ENCODE assay signal across 9 mouse cellular contexts in the genomic region with DNA sequence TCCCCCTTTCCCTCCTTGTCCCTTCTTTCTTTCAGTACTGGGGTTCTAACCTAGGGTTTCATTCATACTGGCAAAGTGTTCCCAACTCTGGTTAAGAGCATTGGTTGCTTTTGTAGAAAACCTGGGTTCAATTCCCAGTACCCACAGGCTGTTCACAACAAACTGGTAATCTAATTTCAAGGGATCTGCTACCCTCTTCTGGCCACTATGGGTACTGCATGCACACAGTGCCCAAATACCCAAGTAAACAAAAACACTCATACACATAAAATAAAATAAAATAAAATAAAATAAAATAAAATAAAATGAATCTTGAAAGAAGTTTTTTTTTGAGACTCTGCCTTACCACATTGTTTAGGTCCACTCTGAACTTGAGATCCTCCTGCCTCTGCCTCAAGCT.
DNase-seq lines count a peak whose midpoint lies in the region; ATAC-seq and TF ChIP-seq lines count a peak whose summit lies in the region.
"Had no signal": no experiment of that assay in that cellular context is flagged by ENCODE, and none has a peak within 500 bp of the region (broad histone marks: within the 10 kb centered on the region; RNA-seq: fewer than 3 reads in every experiment).

No protein-coding gene starts in this region.

- H3K4me2 ChIP-seq in kidney, postnatal 0 days (ENCODE audit: low read length) = no peak overlapping the region
- H3K4me2 ChIP-seq in midbrain, embryonic 16.5 days (ENCODE audit: low read length) = no peak overlapping the region
- H3K4me2 ChIP-seq: embryonic facial prominence, embryonic 13.5 days; lung, embryonic 15.5 days had no signal

- H3K27ac ChIP-seq in kidney, postnatal 0 days = no peak overlapping the region
- H3K27ac ChIP-seq in MEL (ENCODE audit: control insufficient read depth, low read depth, low read length) = no peak overlapping the region
- no peak overlapping the region for H3K27ac ChIP-seq in midbrain, embryonic 16.5 days (ENCODE audit: low read length)
- H3K27ac ChIP-seq: embryonic facial prominence, embryonic 13.5 days; lung, embryonic 15.5 days had no signal

- no peak overlapping the region for H3K9ac ChIP-seq in kidney, postnatal 0 days (ENCODE audit: low read depth, low read length)
- no peak overlapping the region for H3K9ac ChIP-seq in MEL (ENCODE audit: control insufficient read depth, low read depth, low read length, poor library complexity, severe bottlenecking)
- no peak overlapping the region for H3K9ac ChIP-seq in midbrain, embryonic 16.5 days (ENCODE audit: low read depth, low read length)
- H3K9ac ChIP-seq: embryonic facial prominence, embryonic 13.5 days; lung, embryonic 15.5 days had no signal

- H3K79me2 ChIP-seq in MEL (ENCODE audit: control insufficient read depth, insufficient read depth, low read length, poor library complexity) = no peaks in the 10 kb centered on the region

- no peak for TF ChIP-seq POLR2A in MEL (IDR thresholded peaks at IDR 0.05; ENCODE audit: control insufficient read depth in 1 of 2, insufficient read depth in 1 of 2, low read depth in 1 of 2, low read length in 2 of 2, poor library complexity in 1 of 2)

- TF ChIP-seq CTCF in kidney, postnatal 0 days (IDR thresholded peaks at IDR 0.05; ENCODE audit: low read depth) = peak; percentile 58
- TF ChIP-seq CTCF in MEL (IDR thresholded peaks at IDR 0.05 in 2 of 3, conservative IDR thresholded peaks at IDR 0.05 in 1 of 3; ENCODE audit: control insufficient read depth in 1 of 3, insufficient read depth in 1 of 3, low read depth in 2 of 3, low read length in 3 of 3, poor library complexity in 1 of 3, severe bottlenecking in 1 of 3) = peak; percentile 25 to 40 (median 37); a peak in 5 of 6 replicates

- no peaks in the 10 kb centered on the region for H3K9me3 ChIP-seq in kidney, postnatal 0 days (replicated peaks; ENCODE audit: low read length)
- H3K9me3 ChIP-seq in MEL (replicated peaks; ENCODE audit: insufficient read depth, low read length) = no peaks in the 10 kb centered on the region
- 0 out of 2 replicates have a peak, but pooled peaks cover 2% of the 10 kb centered on the region for H3K9me3 ChIP-seq in midbrain, embryonic 16.5 days (replicated peaks; ENCODE audit: control insufficient read depth, low read length, poor library complexity, severe bottlenecking)
- H3K9me3 ChIP-seq: lung, embryonic 15.5 days had no signal

- no peak overlapping the region for H3K4me3 ChIP-seq in kidney, postnatal 0 days (replicated peaks; ENCODE audit: low read depth, low read length)
- H3K4me3 ChIP-seq in MEL (ENCODE audit: control insufficient read depth in 1 of 2, insufficient read depth in 1 of 2, low read depth in 2 of 2, low read length in 2 of 2) = no peak overlapping the region
- H3K4me3 ChIP-seq in midbrain, embryonic 16.5 days (ENCODE audit: low read depth, low read length) = no peak overlapping the region
- H3K4me3 ChIP-seq: embryonic facial prominence, embryonic 13.5 days; lung, embryonic 15.5 days had no signal

- peaks cover 10% of the 10 kb centered on the region for H3K4me1 ChIP-seq in kidney, postnatal 0 days (replicated peaks; ENCODE audit: insufficient read depth, low read length)
- H3K4me1 ChIP-seq in MEL (ENCODE audit: control insufficient read depth in 1 of 2, insufficient read depth in 2 of 2, low read length in 2 of 2) = no peaks in the 10 kb centered on the region
- H3K4me1 ChIP-seq in midbrain, embryonic 16.5 days (ENCODE audit: control insufficient read depth, insufficient read depth, low read length) = peaks cover 4% of the 10 kb centered on the region; the same call in 1 of the 2 replicates
- H3K4me1 ChIP-seq: lung, embryonic 15.5 days had no signal

- TF ChIP-seq RAD21 in MEL (IDR thresholded peaks at IDR 0.05; ENCODE audit: low read depth, low read length) = peak; percentile 43

- H3K36me3 ChIP-seq in kidney, postnatal 0 days (ENCODE audit: insufficient read depth, low read length) = no peaks in the 10 kb centered on the region
- no peaks in the 10 kb centered on the region for H3K36me3 ChIP-seq in MEL (ENCODE audit: control insufficient read depth in 1 of 2, insufficient read depth in 2 of 2, low read length in 2 of 2)
- no peaks in the 10 kb centered on the region for H3K36me3 ChIP-seq in midbrain, embryonic 16.5 days (ENCODE audit: control insufficient read depth, insufficient read depth, low read length)
- H3K36me3 ChIP-seq: embryonic facial prominence, embryonic 13.5 days; lung, embryonic 15.5 days had no signal

- TF ChIP-seq EP300 in MEL (IDR thresholded peaks at IDR 0.05; ENCODE audit: low read depth in 1 of 2, low read length in 2 of 2) = no peak

- ATAC-seq in kidney, postnatal 0 days (replicated peaks; ENCODE audit: low FRiP score, low read depth) = no peak
- ATAC-seq in midbrain, embryonic 16.5 days = no peak

- no peaks in the 10 kb centered on the region for H3K27me3 ChIP-seq in kidney, postnatal 0 days (ENCODE audit: insufficient read depth, low read length)
- H3K27me3 ChIP-seq in MEL (ENCODE audit: control insufficient read depth in 1 of 2, insufficient read depth in 2 of 2, low read length in 2 of 2) = no peaks in the 10 kb centered on the region
- no peaks in the 10 kb centered on the region for H3K27me3 ChIP-seq in midbrain, embryonic 16.5 days (ENCODE audit: control insufficient read depth, insufficient read depth, low read depth, low read length)
- H3K27me3 ChIP-seq: embryonic facial prominence, embryonic 13.5 days; lung, embryonic 15.5 days had no signal

- no peak for DNase-seq in kidney, postnatal 0 days (ENCODE audit: low spot score)
- no peak for DNase-seq in kidney, postnatal 14 days
- DNase-seq in B cell, adult 2 months = peak; percentile 3 to 7
- DNase-seq in MEL (ENCODE audit: low read depth, low spot score) = peak; percentile 24
- DNase-seq in lung, postnatal 36 days = peak; percentile 39
- DNase-seq in urinary bladder, postnatal 14 days (ENCODE audit: low spot score) = no peak

TF ChIP-seq in MEL, 35 proteins besides CTCF, POLR2A, EP300 and RAD21:
- TF ChIP-seq HCFC1 (IDR thresholded peaks at IDR 0.05; ENCODE audit: low read depth, low read length) = no peak
- TF ChIP-seq MYB (IDR thresholded peaks at IDR 0.05; ENCODE audit: low read depth, low read length) = no peak
- no peak for TF ChIP-seq ZMIZ1 (IDR thresholded peaks at IDR 0.05; ENCODE audit: low read depth, low read length)
- no peak for TF ChIP-seq SIN3A (IDR thresholded peaks at IDR 0.05; ENCODE audit: low read length)
- TF ChIP-seq SMC3 (IDR thresholded peaks at IDR 0.05; ENCODE audit: low read depth, low read length) = peak; percentile 23; the same call in 1 of the 2 replicates
TF ChIP-seq in MEL: peak in this region for 1.

Comparison
In these comparisons a context has a peak if more than half of its experiments do, and no peak if none do; other contexts are left out.
1. DNase-seq: peak in B cell, adult 2 months (2 of 2), MEL (single experiment) and lung, postnatal 36 days (single experiment); none in kidney, postnatal 0 days (single experiment), kidney, postnatal 14 days (single experiment) and urinary bladder, postnatal 14 days (single experiment).